Mouse (Mus musculus) layer of hippocampus, adult 11-12 months (tissue): ENCODE results near the gene Olfr816.
"Not testable (repeated sequence)": the region's sequence is repeated elsewhere in the genome, so short reads cannot be mapped to it uniquely, and the experiment has no call there.

ENCODE experiments used
- DNase-seq: peaks from one replicate; pipeline ENCODE4 v3.0.0; 2022; ENCODE audit warnings: low spot score

The Olfr816 gene

GRCm38 (mm10) chr10:129915497-129915896 lies at the start of gene Olfr816:
Gene Olfr816, minus strand, starts transcription at chr10:129915597.
- no peak for DNase-seq

DNA sequence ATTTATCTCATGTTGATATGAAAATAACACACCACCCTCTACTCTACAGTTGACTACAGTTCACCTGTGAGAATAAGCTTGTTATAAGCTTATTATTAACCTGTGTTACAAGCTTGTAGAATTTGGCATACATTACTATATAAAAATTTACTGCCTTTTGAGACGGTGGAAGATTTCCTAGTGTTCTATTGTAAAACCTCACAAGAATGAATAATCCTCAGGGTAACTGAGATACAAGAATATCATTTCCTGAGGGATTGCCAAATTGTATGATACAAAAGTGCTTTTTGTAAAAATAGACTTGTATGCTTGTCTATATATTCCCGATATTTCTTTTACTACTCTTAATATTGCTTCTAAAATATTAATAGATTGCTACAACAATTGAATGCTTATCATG lies 33.6 kb upstream of the Olfr816 start, which contains the start of gene Olfr818:
TSS of gene Olfr818 (minus strand) at position 101 of the 400 bp plus-strand sequence.
- DNase-seq = no peak

- not testable (repeated sequence) for DNase-seq
These were observed 9.6 kb downstream of the Olfr816 start, which contains the start of gene Olfr815 for GRCm38 (mm10) chr10:129905767-129906166. Gene Olfr815, minus strand, starts transcription at chr10:129905867.

- no peak for DNase-seq
These were observed 29.5 kb downstream of the Olfr816 start for GRCm38 (mm10) chr10:129885934-129886333.

DNA sequence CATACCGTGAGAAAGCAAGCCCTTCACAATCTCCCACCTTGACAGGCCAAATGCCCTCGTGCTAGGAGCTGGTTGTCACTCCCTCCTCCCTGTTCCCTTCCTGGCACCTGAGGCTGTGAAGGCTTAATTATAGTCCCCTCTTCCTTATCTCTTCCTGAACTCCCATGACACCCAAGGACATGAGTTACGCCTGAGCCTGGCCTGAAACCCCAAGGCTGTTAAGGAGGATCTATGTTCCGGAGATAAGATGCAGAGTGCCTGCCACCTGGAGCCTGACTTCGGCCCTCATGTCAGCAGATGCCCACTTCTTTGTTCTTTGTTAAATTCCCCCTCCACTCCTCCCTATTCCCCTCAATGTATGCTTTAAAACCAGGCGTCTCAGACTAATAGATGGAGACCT lies 29.9 kb downstream of the Olfr816 start:
- DNase-seq = not testable (repeated sequence)

- DNase-seq = not testable (repeated sequence)
These were observed 35.6 kb downstream of the Olfr816 start, which contains the start of gene Olfr814 for GRCm38 (mm10) chr10:129879751-129880150. Gene Olfr814, minus strand, starts transcription at chr10:129879851.
